Mouse (Mus musculus) testis, adult 2 months (tissue): ENCODE results near the gene Trim11. TPM values are rescaled to one million over a fixed set of nuclear protein-coding genes. Genes with fewer than 3 reads are reported as not detected.

ENCODE experiments used
- H3K27ac ChIP-seq: fragments of 200-500 bp; 2 replicates; pipeline ENCODE4 v1.5.1; 2012; ENCODE audit warnings: low read depth, low read length; ENCODE audit not compliant: control insufficient read depth, insufficient read depth
- H3K27me3 ChIP-seq: fragments of 200-500 bp; 2 replicates; pipeline ENCODE4 v1.6.1; 2012; ENCODE audit warnings: mild to moderate bottlenecking, low read length, moderate library complexity; ENCODE audit not compliant: control insufficient read depth, insufficient read depth
- H3K36me3 ChIP-seq: fragments of 200-500 bp; 2 replicates; pipeline ENCODE4 v1.6.1; 2012; ENCODE audit warnings: mild to moderate bottlenecking, low read length; ENCODE audit not compliant: control insufficient read depth, insufficient read depth
- H3K4me1 ChIP-seq: fragments of 200-500 bp; 2 replicates; pipeline ENCODE4 v1.6.1; 2012; ENCODE audit warnings: low read length; ENCODE audit not compliant: control insufficient read depth, insufficient read depth
- H3K4me3 ChIP-seq: fragments of 200-500 bp; 2 replicates; pipeline ENCODE4 v1.5.1; 2012; ENCODE audit warnings: low read depth, mild to moderate bottlenecking, low read length, moderate library complexity, mixed read lengths; ENCODE audit not compliant: control insufficient read depth
- CTCF ChIP-seq: fragments of 200-500 bp; IDR thresholded peaks from 2 replicates; pipeline ENCODE4 v1.5.1; 2012; ENCODE audit warnings: low read depth, mild to moderate bottlenecking, inconsistent platforms, low read length, moderate library complexity; ENCODE audit not compliant: control insufficient read depth, insufficient read depth, insufficient replicate concordance
- POLR2A ChIP-seq: fragments of 200-500 bp; IDR thresholded peaks from 2 replicates; pipeline ENCODE4 v1.6.1; 2012; ENCODE audit warnings: low read depth, mild to moderate bottlenecking, inconsistent platforms, low read length, moderate library complexity; ENCODE audit not compliant: control insufficient read depth
- polyA plus RNA-seq: library from polyadenylated mRNA; depleted of rRNA; stranded (reverse); fragments of >200 nt; gene quantifications from 2 replicates; pipeline ENCODE4 v1.2.3, GENCODE M21; 2012

Gene Trim11
- polyA plus RNA-seq, 1 experiment, result 48.9 TPM

DNA sequence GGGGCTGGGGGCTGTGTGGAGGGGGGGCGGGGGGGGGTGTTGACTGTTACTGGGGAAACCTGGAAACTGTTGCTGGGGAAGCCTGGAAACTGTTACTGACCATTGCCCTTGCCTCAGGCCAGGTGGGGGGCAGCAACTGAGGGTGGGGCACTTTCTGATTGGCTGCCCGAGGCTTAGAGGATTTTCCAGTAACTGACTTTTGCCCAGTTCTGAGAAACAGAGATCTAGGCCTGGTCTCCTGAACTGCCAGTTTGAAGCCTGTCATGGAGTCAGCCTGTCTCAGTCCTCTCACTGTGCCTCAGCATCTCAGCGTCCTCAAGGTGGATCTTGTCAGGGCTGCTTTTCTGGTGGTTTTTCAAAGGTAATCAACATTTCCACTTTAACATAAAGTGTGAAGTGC lies 3.5 kb upstream of the Trim11 start:
- H3K27me3 ChIP-seq, result no peaks in the 10 kb centered on the region
- no peaks in the 10 kb centered on the region for H3K36me3 ChIP-seq
- peak overlapping the region; percentile 98 for H3K27ac ChIP-seq
- H3K4me1 ChIP-seq, result peaks cover 15% of the 10 kb centered on the region
- peak overlapping the region; percentile 87 for H3K4me3 ChIP-seq
- TF ChIP-seq CTCF (no peak), POLR2A (peak; percentile 68; the same call in 1 of the 2 replicates)

DNA sequence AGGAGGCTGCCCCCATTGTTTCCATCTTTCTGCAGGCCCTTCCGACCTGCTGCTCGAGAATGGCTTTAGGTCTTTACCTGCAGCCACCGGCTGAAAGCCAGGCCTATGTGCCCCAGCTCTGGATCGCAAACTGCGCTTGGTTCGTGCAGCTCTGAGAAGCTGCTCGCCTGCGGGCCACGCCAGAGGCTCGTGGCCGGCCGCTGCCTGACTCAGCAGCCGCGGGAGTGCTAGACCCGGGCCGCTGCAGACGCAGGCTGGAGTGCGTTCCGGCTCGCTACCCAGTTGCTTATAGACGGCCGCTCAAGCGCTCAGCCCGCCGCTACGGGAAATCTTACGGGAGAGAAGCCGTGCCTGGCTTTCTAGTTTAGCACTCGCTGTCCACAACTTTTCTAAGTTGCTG lies 743 bp upstream of the Trim11 start:
- peak overlapping the region; percentile 78 for H3K27ac ChIP-seq
- H3K4me1 ChIP-seq, result peaks cover 22% of the 10 kb centered on the region
- peaks cover 3% of the 10 kb centered on the region; the same call in 1 of the 2 replicates for H3K36me3 ChIP-seq
- no peaks in the 10 kb centered on the region for H3K27me3 ChIP-seq
- TF ChIP-seq POLR2A (no peak), CTCF (no peak)
- peak overlapping the region; percentile 94 for H3K4me3 ChIP-seq

DNA sequence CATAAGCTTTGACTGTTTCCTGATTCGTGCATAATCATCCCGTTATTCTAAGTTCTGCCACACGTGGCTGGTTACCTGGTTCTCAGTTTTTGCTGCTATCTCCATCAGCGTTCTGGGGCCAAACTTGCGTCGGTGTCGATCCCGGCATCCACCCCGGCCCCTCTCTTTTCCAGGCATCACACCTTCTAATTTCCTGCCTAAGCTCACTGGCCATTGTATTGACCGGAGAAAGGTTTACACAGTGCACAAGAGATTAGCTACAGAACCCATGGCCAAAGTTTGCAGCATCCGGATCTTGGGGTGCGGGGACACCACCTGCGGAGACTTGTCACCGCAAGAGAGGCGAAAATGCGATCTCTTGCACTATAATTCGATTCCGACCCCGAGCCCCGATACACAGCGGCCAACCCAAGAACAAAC lies 276 bp upstream of the Trim11 start:
- peak overlapping the region; percentile 78 for H3K27ac ChIP-seq
- H3K27me3 ChIP-seq, result no peaks in the 10 kb centered on the region
- peak overlapping the region; percentile 94 for H3K4me3 ChIP-seq
- peaks cover 22% of the 10 kb centered on the region for H3K4me1 ChIP-seq
- TF ChIP-seq CTCF (no peak), POLR2A (no peak)
- peaks cover 3% of the 10 kb centered on the region; the same call in 1 of the 2 replicates for H3K36me3 ChIP-seq

DNA sequence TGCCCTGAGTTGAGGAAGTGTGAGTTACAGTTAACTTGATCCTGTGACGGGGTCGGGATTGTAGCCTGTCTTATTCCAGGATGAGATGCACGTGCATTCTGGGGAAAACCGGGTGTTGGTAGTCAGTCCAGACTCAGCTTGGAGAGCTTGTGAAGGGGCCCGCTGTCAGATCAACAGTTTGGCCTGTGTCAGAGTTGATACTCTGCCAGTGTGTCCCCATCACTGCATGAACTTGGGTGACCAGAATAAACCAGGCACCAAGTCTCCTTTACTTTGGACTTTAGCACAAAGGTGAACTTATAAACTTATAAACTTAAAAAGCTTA lies 775 bp downstream of the Trim11 start:
- Histone ChIP-seq H3K4me1 (peaks cover 21% of the 10 kb centered on the region), H3K27ac (peak overlapping the region; percentile 88)

DNA sequence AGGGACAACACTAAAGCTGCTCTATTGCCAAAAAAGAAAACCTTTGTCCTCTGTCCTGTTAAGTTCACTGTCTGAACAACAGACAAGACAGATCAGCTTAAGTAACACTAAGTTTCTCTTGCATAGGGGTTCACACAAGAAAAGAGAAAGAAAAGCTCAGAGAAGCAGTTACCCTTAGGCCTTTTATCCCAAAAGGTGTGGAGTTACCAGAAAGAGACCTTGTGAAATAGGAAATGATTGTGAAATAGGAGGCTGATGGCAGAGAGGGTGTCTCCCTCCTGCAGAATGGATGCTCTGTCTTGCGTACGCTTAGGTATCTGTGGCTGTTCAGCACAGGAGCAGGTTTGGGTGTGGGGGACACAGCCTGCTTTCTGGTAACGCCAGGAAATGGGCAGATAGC lies 1.3 kb downstream of the Trim11 start:
- Histone ChIP-seq H3K4me3 (peak overlapping the region; percentile 94), H3K27ac (peak overlapping the region; percentile 39), H3K4me1 (peaks cover 17% of the 10 kb centered on the region), H3K36me3 (peaks cover 3% of the 10 kb centered on the region), H3K27me3 (no peaks in the 10 kb centered on the region)
- TF ChIP-seq POLR2A, result no peak
- TF ChIP-seq CTCF, result no peak

More for the DNA sequence above, 775 bp downstream of the Trim11 start:
- H3K36me3 ChIP-seq, result peaks cover 3% of the 10 kb centered on the region
- TF ChIP-seq CTCF (no peak), POLR2A (no peak)
- H3K27me3 ChIP-seq, result no peaks in the 10 kb centered on the region
- peak overlapping the region; percentile 94 for H3K4me3 ChIP-seq

DNA sequence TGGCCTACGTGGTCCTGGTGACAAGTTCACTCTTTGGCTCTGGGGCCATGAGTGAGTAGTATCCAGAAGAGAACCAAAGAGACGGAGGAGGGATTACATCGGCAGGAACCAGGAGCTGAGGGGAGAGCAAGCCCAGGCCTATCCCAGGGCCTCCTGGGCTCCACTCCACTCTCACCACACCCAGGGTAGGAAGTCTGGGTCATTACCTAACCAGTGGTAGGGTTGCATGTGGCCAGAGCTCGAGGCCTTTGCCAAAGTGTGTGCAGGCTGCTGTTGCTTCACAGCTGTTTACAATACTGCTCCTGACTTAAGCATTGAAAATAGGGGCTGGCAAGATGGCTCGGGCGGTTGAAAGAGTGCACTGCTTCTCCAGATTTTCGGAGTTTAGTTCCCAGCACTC lies 1.8 kb downstream of the Trim11 start:
- TF ChIP-seq POLR2A (no peak), CTCF (no peak)
- H3K4me3 ChIP-seq, result peak overlapping the region; percentile 94
- no peaks in the 10 kb centered on the region for H3K27me3 ChIP-seq
- peaks cover 4% of the 10 kb centered on the region for H3K36me3 ChIP-seq
- peak overlapping the region; percentile 39 for H3K27ac ChIP-seq
- peaks cover 17% of the 10 kb centered on the region for H3K4me1 ChIP-seq

DNA sequence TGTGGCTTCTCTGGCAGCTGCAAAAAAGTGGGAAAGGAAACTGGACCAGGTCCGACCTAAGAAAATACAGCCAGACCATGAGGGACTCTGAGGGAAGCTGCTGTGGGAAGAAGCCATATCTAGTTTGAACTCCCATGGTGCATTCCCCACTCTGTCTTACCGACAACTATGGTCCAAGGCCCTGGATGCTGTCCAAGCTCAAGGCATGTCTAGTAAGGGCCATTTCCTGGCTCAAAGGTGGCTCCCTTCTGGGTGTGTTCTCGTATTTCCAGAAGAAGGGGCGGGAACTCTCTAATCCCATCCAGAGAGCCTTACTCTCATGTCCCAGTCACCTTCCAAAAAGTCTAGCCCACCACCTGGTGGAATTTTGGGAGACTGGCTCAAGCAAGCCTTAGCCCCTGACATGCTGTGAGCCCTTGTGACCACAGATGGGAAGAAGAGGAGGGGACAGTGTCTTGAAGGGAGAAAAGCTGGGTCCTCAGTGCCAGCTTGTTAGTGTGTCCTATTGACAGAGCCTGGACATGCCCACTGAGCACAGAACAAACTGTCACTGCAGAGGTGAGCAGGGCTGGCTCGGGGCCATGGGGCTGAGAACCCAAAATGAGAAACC lies 2.6 kb downstream of the Trim11 start:
- peaks cover 17% of the 10 kb centered on the region for H3K4me1 ChIP-seq
- H3K27ac ChIP-seq, result no peak overlapping the region
- H3K27me3 ChIP-seq, result no peaks in the 10 kb centered on the region
- H3K4me3 ChIP-seq, result no peak overlapping the region; the same call in 1 of the 2 replicates
- H3K36me3 ChIP-seq, result peaks cover 7% of the 10 kb centered on the region
- TF ChIP-seq POLR2A, result no peak
- TF ChIP-seq CTCF, result no peak
